Mouse (Mus musculus) heart, embryonic 10.5 days (tissue): ENCODE data around the gene Atp4a. TPM values are rescaled to one million over a fixed set of nuclear protein-coding genes. Genes with fewer than 3 reads are reported as not detected.
"Not testable (repeated sequence)": the region's sequence is repeated elsewhere in the genome, so short reads cannot be mapped to it uniquely, and the experiment has no call there.

ENCODE experiments used
- DNase-seq: peaks from one replicate; pipeline ENCODE4 v3.0.0-alpha.2; 2017; ENCODE audit warnings: low spot score
- H3K27ac ChIP-seq: fragments of 300-500 bp; sonication (generic); 2 replicates; pipeline ENCODE4 v1.5.1; 2016; ENCODE audit warnings: mild to moderate bottlenecking
- H3K27me3 ChIP-seq: fragments of 300-500 bp; sonication (generic); 2 replicates; pipeline ENCODE4 v1.6.1; 2016; ENCODE audit warnings: mild to moderate bottlenecking; ENCODE audit not compliant: poor library complexity, insufficient read depth, severe bottlenecking
- H3K36me3 ChIP-seq: fragments of 300-500 bp; sonication (generic); 2 replicates; pipeline ENCODE4 v1.6.1; 2016; ENCODE audit warnings: mild to moderate bottlenecking, moderate library complexity
- H3K4me1 ChIP-seq: fragments of 300-500 bp; sonication (generic); 2 replicates; pipeline ENCODE4 v1.6.1; 2016; ENCODE audit warnings: mild to moderate bottlenecking
- H3K4me3 ChIP-seq: fragments of 300-500 bp; sonication (generic); 2 replicates; pipeline ENCODE4 v1.5.1; 2016; ENCODE audit warnings: mild to moderate bottlenecking, moderate library complexity
- H3K9me3 ChIP-seq: fragments of 300-500 bp; sonication (generic); 2 replicates; pipeline ENCODE4 v1.6.1; 2016; ENCODE audit warnings: mild to moderate bottlenecking, moderate library complexity
- WGBS: fragments of 180-500 bp; shearing (Covaris S2); methylation state at CpG from one replicate; pipeline ENCODE4 v1.1.7; 2016; 5-methylcytosine and 5-hydroxymethylcytosine counted together
- polyA plus RNA-seq: library from polyadenylated mRNA; unstranded; fragments of >200 nt; fragmentation: Nextera tagmentation; extraction: Ambion mirVana; gene quantifications from 2 replicates; pipeline ENCODE4 v1.2.1, GENCODE M21; 2016

Gene Atp4a
- polyA plus RNA-seq, 1 experiment from 2014 or later: 1.1 TPM

- 70% methylated on average over 4 of the region's 4 CpGs for WGBS
- not testable (repeated sequence) for H3K4me3 ChIP-seq, H3K36me3 ChIP-seq, H3K9me3 ChIP-seq, H3K27ac ChIP-seq, DNase-seq, H3K27me3 ChIP-seq
- peaks cover 16% of the 10 kb centered on the region for H3K4me1 ChIP-seq
These were observed 31.6 kb downstream of the Atp4a start, which contains the start of gene Gapdhs for GRCm38 (mm10) chr7:30743617-30744016. TSS of gene Gapdhs (minus strand) at chr7:30743681.

- Histone ChIP-seq H3K9me3 (no peaks in the 10 kb centered on the region), H3K27ac (no peak overlapping the region), H3K36me3 (no peaks in the 10 kb centered on the region), H3K27me3 (no peaks in the 10 kb centered on the region), H3K4me1 (peaks cover 16% of the 10 kb centered on the region), H3K4me3 (no peak overlapping the region)
- DNase-seq: no peak
- WGBS: 33% methylated on average over 4 of the region's 4 CpGs
These were observed 32.1 kb downstream of the Atp4a start for GRCm38 (mm10) chr7:30744022-30744598.

- no peaks in the 10 kb centered on the region for H3K36me3 ChIP-seq
- 80% methylated on average over 7 of the region's 7 CpGs for WGBS
- H3K4me1 ChIP-seq: peaks cover 22% of the 10 kb centered on the region
These were observed 35.7 kb downstream of the Atp4a start for GRCm38 (mm10) chr7:30747525-30748204.

GRCm38 (mm10) chr7:30749824-30750606 lies 38.0 kb downstream of the Atp4a start:
- H3K9me3 ChIP-seq: peaks cover 4% of the 10 kb centered on the region; the same call in 1 of the 2 replicates
- no peaks in the 10 kb centered on the region for H3K27me3 ChIP-seq
- WGBS: 77% methylated on average over 13 of the region's 13 CpGs
- peaks cover 6% of the 10 kb centered on the region for H3K36me3 ChIP-seq
- H3K27ac ChIP-seq: no peak overlapping the region
- H3K4me1 ChIP-seq: peaks cover 14% of the 10 kb centered on the region
- no peak overlapping the region for H3K4me3 ChIP-seq
- no peak for DNase-seq

More at GRCm38 (mm10) chr7:30747525-30748204, 35.7 kb downstream of the Atp4a start:
- H3K27ac ChIP-seq: no peak overlapping the region
- H3K9me3 ChIP-seq: no peaks in the 10 kb centered on the region
- no peak for DNase-seq
- H3K4me3 ChIP-seq: no peak overlapping the region
- no peaks in the 10 kb centered on the region for H3K27me3 ChIP-seq

- H3K27ac ChIP-seq: no peak within 1 kb of the TSS
- no peaks in the 10 kb centered on the region for H3K27me3 ChIP-seq
- peaks cover 16% of the 10 kb centered on the region for H3K36me3 ChIP-seq
- 44% methylated on average over 5 of the region's 5 CpGs for WGBS
- H3K4me1 ChIP-seq: peaks cover 10% of the 10 kb centered on the region
- H3K9me3 ChIP-seq: peaks cover 6% of the 10 kb centered on the region; the same call in 1 of the 2 replicates
- no peak for DNase-seq
- H3K4me3 ChIP-seq: no peak within 1 kb of the TSS
These were observed 39.2 kb downstream of the Atp4a start, which contains the start of gene Sbsn for GRCm38 (mm10) chr7:30751086-30751669. TSS of gene Sbsn (plus strand) at chr7:30751471.

- Histone ChIP-seq H3K27ac (no peak overlapping the region), H3K4me3 (no peak overlapping the region), H3K9me3 (peaks cover 6% of the 10 kb centered on the region; the same call in 1 of the 2 replicates), H3K4me1 (peaks cover 21% of the 10 kb centered on the region), H3K27me3 (no peaks in the 10 kb centered on the region), H3K36me3 (peaks cover 18% of the 10 kb centered on the region)
- whole genome bisulfite sequencing: 62% methylated on average over 3 of the region's 3 CpGs
- no peak for DNase-seq
These were observed 45.0 kb downstream of the Atp4a start for GRCm38 (mm10) chr7:30757001-30757400.

- H3K36me3 ChIP-seq: peaks cover 18% of the 10 kb centered on the region
- DNase-seq: no peak
- H3K27ac ChIP-seq: no peak overlapping the region
- peaks cover 23% of the 10 kb centered on the region for H3K4me1 ChIP-seq
- H3K4me3 ChIP-seq: no peak overlapping the region
- 0 out of 2 replicates have a peak, but pooled peaks cover 2% of the 10 kb centered on the region for H3K27me3 ChIP-seq
- H3K9me3 ChIP-seq: peaks cover 6% of the 10 kb centered on the region; the same call in 1 of the 2 replicates
- 31% methylated on average over 4 of the region's 4 CpGs for WGBS
These were observed 46.8 kb downstream of the Atp4a start for GRCm38 (mm10) chr7:30758853-30759252.

- Histone ChIP-seq H3K27ac (no peak overlapping the region), H3K9me3 (no peaks in the 10 kb centered on the region), H3K4me1 (peaks cover 30% of the 10 kb centered on the region), H3K36me3 (no peaks in the 10 kb centered on the region), H3K27me3 (peaks cover 8% of the 10 kb centered on the region; the same call in 1 of the 2 replicates), H3K4me3 (no peak overlapping the region)
- WGBS: 44% methylated on average over 4 of the region's 4 CpGs
- no peak for DNase-seq
These were observed 49.9 kb downstream of the Atp4a start for GRCm38 (mm10) chr7:30761769-30762352.

- DNase-seq: no peak
- Histone ChIP-seq H3K9me3 (no peaks in the 10 kb centered on the region), H3K4me1 (peaks cover 33% of the 10 kb centered on the region), H3K4me3 (no peak within 1 kb of the TSS), H3K27me3 (peaks cover 8% of the 10 kb centered on the region; the same call in 1 of the 2 replicates), H3K27ac (no peak within 1 kb of the TSS), H3K36me3 (no peaks in the 10 kb centered on the region)
- WGBS: 54% methylated on average over 5 of the region's 5 CpGs
These were observed 51.4 kb downstream of the Atp4a start, which contains the start of gene Dmkn for GRCm38 (mm10) chr7:30763456-30763855. TSS of gene Dmkn (plus strand) at chr7:30763756.

- Histone ChIP-seq H3K4me1 (peaks cover 27% of the 10 kb centered on the region), H3K36me3 (no peaks in the 10 kb centered on the region), H3K4me3 (peak overlapping the region; percentile 29; the same call in 1 of the 2 replicates), H3K27me3 (peaks cover 8% of the 10 kb centered on the region; the same call in 1 of the 2 replicates), H3K27ac (no peak overlapping the region), H3K9me3 (no peaks in the 10 kb centered on the region)
- 39% methylated on average over 11 of the region's 11 CpGs for WGBS
- no peak for DNase-seq
These were observed 53.2 kb downstream of the Atp4a start for GRCm38 (mm10) chr7:30765173-30765572.

- Histone ChIP-seq H3K36me3 (no peaks in the 10 kb centered on the region), H3K9me3 (no peaks in the 10 kb centered on the region), H3K27ac (no peak overlapping the region), H3K4me3 (no peak overlapping the region), H3K27me3 (peaks cover 8% of the 10 kb centered on the region; the same call in 1 of the 2 replicates), H3K4me1 (peaks cover 18% of the 10 kb centered on the region)
- WGBS: 85% methylated on average over 4 of the region's 4 CpGs
- DNase-seq: no peak
These were observed 54.4 kb downstream of the Atp4a start for GRCm38 (mm10) chr7:30766408-30766807.

- H3K4me1 ChIP-seq: peaks cover 13% of the 10 kb centered on the region
- 31% methylated on average over 9 of the region's 9 CpGs for WGBS
- no peak for DNase-seq
- no peak overlapping the region for H3K27ac ChIP-seq
- no peaks in the 10 kb centered on the region for H3K36me3 ChIP-seq
- H3K4me3 ChIP-seq: no peak overlapping the region
- peaks cover 5% of the 10 kb centered on the region; the same call in 1 of the 2 replicates for H3K27me3 ChIP-seq
- H3K9me3 ChIP-seq: no peaks in the 10 kb centered on the region
These were observed 57.2 kb downstream of the Atp4a start for GRCm38 (mm10) chr7:30769236-30769635.
